Mouse (Mus musculus) kidney, embryonic 14.5 days (tissue): ENCODE results near the gene Anapc1. TPM values are rescaled to one million over a fixed set of nuclear protein-coding genes. Genes with fewer than 3 reads are reported as not detected.
A peak's percentile ranks its signal among the peaks of the same experiment; 100 is the strongest.

ENCODE experiments used
- ATAC-seq: fragments of 200-750 bp; cut with Nextera tagmentation; 2 replicates; pipeline ENCODE4 v1.8.0; 2017; ENCODE audit warnings: moderate number of reproducible peaks, mild to moderate bottlenecking, moderate TSS enrichment, moderate library complexity; ENCODE audit not compliant: low FRiP score, low TSS enrichment
- H3K27ac ChIP-seq: fragments of 300-500 bp; sonication (generic); 2 replicates; pipeline ENCODE4 v1.5.1; 2014; ENCODE audit warnings: low read depth, mild to moderate bottlenecking, low read length, moderate library complexity, mixed read lengths
- H3K27me3 ChIP-seq: fragments of 300-500 bp; sonication (generic); 2 replicates; pipeline ENCODE4 v1.6.1; 2014; ENCODE audit warnings: mild to moderate bottlenecking, low read length; ENCODE audit not compliant: control insufficient read depth, insufficient read depth
- H3K36me3 ChIP-seq: fragments of 300-500 bp; sonication (generic); 2 replicates; pipeline ENCODE4 v1.6.1; 2014; ENCODE audit warnings: low read length, mixed read lengths; ENCODE audit not compliant: control insufficient read depth, insufficient read depth
- H3K4me1 ChIP-seq: fragments of 300-500 bp; sonication (generic); 2 replicates; pipeline ENCODE4 v1.6.1; 2014; ENCODE audit warnings: low read length, mixed read lengths; ENCODE audit not compliant: control insufficient read depth, insufficient read depth
- H3K4me2 ChIP-seq: fragments of 300-500 bp; sonication (generic); replicated peaks from 2 replicates; pipeline ENCODE4 v1.6.1; 2014; ENCODE audit warnings: low read depth, mild to moderate bottlenecking, low read length
- H3K4me3 ChIP-seq: fragments of 300-500 bp; sonication (generic); 2 replicates; pipeline ENCODE4 v1.5.1; 2014; ENCODE audit warnings: mild to moderate bottlenecking, low read length
- H3K9ac ChIP-seq: fragments of 300-500 bp; sonication (generic); 2 replicates; pipeline ENCODE4 v1.6.1; 2014; ENCODE audit warnings: low read depth, mild to moderate bottlenecking, low read length, moderate library complexity
- H3K9me3 ChIP-seq: fragments of 300-500 bp; sonication (generic); 2 replicates; pipeline ENCODE4 v1.6.1; 2016; ENCODE audit warnings: low read length; ENCODE audit not compliant: control insufficient read depth
- WGBS: fragments of 180-500 bp; shearing (Covaris S2); extraction: QIAGEN DNeasy Blood & Tissue Kit; methylation state at CpG from one replicate; pipeline ENCODE4 v1.1.7; 2014; 5-methylcytosine and 5-hydroxymethylcytosine counted together
- polyA plus RNA-seq: library from polyadenylated mRNA; unstranded; fragments of >200 nt; fragmentation: Nextera tagmentation; extraction: Ambion mirVana; gene quantifications from 2 replicates; pipeline ENCODE4 v1.2.1, GENCODE M21; 2014

Gene Anapc1
- polyA plus RNA-seq, 1 experiment from 2014 or later, result 94.0 TPM

GRCm38 (mm10) chr2:128568018-128568417 is 119.2 kb downstream of the Anapc1 start:
- ATAC-seq, result no peak
- WGBS, result 45% methylated on average over 6 of the region's 6 CpGs

GRCm38 (mm10) chr2:128566304-128567147 is 120.7 kb downstream of the Anapc1 start:
- no peak overlapping the region for H3K27ac ChIP-seq
- ATAC-seq, result peak; percentile 42; the same call in 1 of the 2 replicates
- WGBS, result 64% methylated on average over 10 of the region's 10 CpGs

More at GRCm38 (mm10) chr2:128568018-128568417, 119.2 kb downstream of the Anapc1 start:
- Histone ChIP-seq H3K9me3 (no peaks in the 10 kb centered on the region), H3K9ac (no peak overlapping the region), H3K27ac (no peak overlapping the region), H3K36me3 (no peaks in the 10 kb centered on the region), H3K4me2 (no peak overlapping the region), H3K4me1 (no peaks in the 10 kb centered on the region), H3K4me3 (no peak overlapping the region), H3K27me3 (no peaks in the 10 kb centered on the region)

GRCm38 (mm10) chr2:128565904-128566303 is 121.3 kb downstream of the Anapc1 start:
- no peaks in the 10 kb centered on the region for H3K36me3 ChIP-seq
- H3K27ac ChIP-seq, result no peak overlapping the region
- 51% methylated on average over 8 of the region's 8 CpGs for WGBS
- H3K4me3 ChIP-seq, result no peak overlapping the region
- ATAC-seq, result 0 out of 2 replicates have a peak, but pooled peaks have one; percentile 9
- no peaks in the 10 kb centered on the region for H3K4me1 ChIP-seq
- H3K9me3 ChIP-seq, result no peaks in the 10 kb centered on the region
- H3K4me2 ChIP-seq, result no peak overlapping the region
- no peaks in the 10 kb centered on the region for H3K27me3 ChIP-seq
- no peak overlapping the region for H3K9ac ChIP-seq

More at GRCm38 (mm10) chr2:128566304-128567147, 120.7 kb downstream of the Anapc1 start:
- no peaks in the 10 kb centered on the region for H3K4me1 ChIP-seq
- H3K4me3 ChIP-seq, result no peak overlapping the region
- no peaks in the 10 kb centered on the region for H3K27me3 ChIP-seq
- no peaks in the 10 kb centered on the region for H3K9me3 ChIP-seq
- H3K9ac ChIP-seq, result no peak overlapping the region
- H3K4me2 ChIP-seq, result no peak overlapping the region
- no peaks in the 10 kb centered on the region for H3K36me3 ChIP-seq

GRCm38 (mm10) chr2:128564195-128564594 is 123.0 kb downstream of the Anapc1 start:
- Histone ChIP-seq H3K9ac (no peak overlapping the region), H3K4me2 (no peak overlapping the region), H3K27me3 (no peaks in the 10 kb centered on the region), H3K4me1 (no peaks in the 10 kb centered on the region), H3K36me3 (no peaks in the 10 kb centered on the region), H3K4me3 (no peak overlapping the region), H3K9me3 (no peaks in the 10 kb centered on the region), H3K27ac (no peak overlapping the region)
- 87% methylated on average over 3 of the region's 3 CpGs for WGBS
- no peak for ATAC-seq

Other genes starting within 250 kb of the Anapc1 start
- not detected in 2 replicates for gene Spdye4c, start 96.2 kb downstream of the Anapc1 start, polyA plus RNA-seq
- 7.3 and 10.3 TPM in 2 replicates for gene Mertk, start 11.6 kb upstream of the Anapc1 start, polyA plus RNA-seq
- 14.8 and 31.8 TPM in 2 replicates for gene Tmem87b, start 130.7 kb upstream of the Anapc1 start, polyA plus RNA-seq
- gene Fbln7, start 175.6 kb upstream of the Anapc1 start, polyA plus RNA-seq, result 3.3 and 4.7 TPM in 2 replicates